Mouse (Mus musculus) embryo, embryonic 10 days (tissue): ENCODE data around the gene Tmem198.

ENCODE experiments used
- DNase-seq: peaks from one replicate; pipeline ENCODE4 v3.0.0-alpha.2; 2015; ENCODE audit warnings: low spot score

Tmem198 gene

DNA sequence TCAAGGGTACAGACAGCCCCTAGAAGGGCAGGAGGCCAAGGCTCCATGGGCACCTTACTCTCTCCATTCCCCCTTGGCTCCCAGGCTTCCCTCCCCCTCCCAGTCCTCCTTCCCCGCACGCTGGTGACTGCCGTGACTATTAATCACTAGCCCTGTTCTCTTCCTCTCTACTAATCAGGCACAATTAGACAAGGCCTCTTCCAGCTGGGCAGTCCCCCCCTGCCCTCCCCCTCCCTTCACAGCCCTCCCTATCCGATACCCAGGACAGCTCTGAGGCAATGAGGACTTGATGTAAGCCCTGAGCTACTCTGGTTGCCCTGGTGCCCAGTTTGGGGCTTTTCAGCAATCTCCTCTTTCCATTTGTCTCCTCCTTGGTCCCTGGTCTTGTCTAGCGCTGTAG, 23.4 kb upstream of the Tmem198 start:
- DNase-seq, result no peak

DNA sequence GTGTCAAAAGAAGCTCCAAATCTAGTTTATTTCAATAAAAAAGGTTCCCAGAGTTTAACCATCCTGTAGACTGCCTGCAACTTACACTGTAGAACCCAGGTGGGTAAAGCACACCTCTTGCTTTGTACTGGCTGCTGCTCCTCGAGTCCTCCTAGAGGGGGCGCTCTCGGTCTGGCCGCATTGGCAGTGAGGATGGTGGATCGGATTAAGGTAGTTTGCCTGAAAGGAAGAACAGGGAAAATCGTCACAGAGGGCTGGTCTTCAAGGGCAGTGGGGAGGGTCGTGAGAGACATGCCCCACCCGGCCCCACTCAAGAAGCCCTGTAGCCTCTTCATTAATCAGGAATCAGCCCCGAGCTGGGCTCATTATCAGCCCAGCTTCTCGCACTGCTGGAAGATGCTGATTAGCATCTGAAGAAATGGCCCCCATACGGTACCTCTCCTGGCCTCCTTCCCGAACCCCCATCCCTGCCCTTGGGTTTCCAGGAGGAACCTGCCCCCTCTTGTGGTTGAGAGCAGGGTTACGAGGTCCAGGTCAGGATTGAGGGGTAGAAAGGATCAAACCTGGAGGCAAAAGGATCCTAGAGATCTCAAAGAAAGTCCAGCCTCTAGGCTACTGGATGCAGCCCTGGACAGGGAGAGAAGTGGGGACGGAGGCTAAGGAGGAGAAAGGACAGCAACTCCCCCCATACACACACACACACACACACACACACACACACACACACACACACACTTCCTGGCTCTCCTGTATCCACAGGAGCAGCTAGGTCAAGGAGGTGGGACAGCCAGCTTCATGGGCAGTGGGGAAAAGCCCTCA, 22.4 kb upstream of the Tmem198 start:
- DNase-seq, result peak; percentile 65

DNA sequence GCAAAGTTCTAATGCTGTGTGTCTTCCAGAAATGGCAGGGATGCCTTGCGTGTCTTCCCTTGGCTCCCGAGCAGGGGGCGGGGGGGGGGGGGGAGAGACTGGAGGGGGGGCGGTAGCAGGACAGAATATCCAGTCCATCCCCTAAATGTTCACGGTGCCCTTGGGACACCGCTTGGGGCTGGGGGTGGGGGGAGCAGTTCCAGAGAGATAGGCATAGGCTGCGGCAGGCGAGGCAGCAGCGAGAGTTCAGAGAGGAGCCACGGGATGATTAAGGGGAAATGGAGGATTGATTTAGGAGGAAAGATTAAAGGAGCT, 21.7 kb upstream of the Tmem198 start:
- DNase-seq, result peak; percentile 73

DNA sequence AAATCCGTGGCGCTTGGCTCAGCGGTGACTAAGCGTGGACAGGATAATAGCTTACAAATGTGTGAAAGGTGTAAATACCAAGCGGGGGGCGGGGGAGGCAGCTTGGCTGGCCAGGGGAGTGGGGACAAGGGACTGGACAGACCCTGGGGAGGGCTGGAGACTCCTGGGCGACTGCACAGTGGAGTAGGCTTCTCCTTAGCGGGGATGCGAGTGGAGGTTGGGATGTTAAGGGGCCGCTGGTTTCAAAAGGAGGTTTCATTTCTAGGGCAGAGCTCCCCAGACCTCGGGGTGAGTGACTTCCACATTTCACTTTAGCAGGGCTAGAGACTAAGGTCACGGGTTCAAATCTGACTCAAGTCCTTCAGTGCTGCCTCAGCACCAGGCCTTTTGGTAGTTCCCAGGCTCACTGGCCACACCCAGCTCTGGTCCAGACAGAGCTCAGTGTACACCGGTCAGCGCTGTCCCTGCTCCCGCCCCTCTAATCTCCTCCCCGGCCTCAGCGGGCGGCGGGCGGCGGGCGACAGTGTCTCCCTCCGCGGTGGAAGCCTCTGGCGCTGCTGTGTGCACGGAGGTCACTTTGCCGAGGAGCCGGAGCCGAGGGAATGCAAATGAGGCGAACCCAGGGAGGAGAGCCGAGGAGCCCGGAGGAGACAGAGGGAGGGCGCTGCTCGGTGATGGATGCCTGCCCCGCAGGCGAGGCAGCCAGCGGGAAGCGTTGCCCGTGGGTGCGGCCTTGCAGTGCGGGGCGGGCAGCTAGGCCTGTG, 21.1 kb upstream of the Tmem198 start:
- peak; percentile 71 for DNase-seq

DNA sequence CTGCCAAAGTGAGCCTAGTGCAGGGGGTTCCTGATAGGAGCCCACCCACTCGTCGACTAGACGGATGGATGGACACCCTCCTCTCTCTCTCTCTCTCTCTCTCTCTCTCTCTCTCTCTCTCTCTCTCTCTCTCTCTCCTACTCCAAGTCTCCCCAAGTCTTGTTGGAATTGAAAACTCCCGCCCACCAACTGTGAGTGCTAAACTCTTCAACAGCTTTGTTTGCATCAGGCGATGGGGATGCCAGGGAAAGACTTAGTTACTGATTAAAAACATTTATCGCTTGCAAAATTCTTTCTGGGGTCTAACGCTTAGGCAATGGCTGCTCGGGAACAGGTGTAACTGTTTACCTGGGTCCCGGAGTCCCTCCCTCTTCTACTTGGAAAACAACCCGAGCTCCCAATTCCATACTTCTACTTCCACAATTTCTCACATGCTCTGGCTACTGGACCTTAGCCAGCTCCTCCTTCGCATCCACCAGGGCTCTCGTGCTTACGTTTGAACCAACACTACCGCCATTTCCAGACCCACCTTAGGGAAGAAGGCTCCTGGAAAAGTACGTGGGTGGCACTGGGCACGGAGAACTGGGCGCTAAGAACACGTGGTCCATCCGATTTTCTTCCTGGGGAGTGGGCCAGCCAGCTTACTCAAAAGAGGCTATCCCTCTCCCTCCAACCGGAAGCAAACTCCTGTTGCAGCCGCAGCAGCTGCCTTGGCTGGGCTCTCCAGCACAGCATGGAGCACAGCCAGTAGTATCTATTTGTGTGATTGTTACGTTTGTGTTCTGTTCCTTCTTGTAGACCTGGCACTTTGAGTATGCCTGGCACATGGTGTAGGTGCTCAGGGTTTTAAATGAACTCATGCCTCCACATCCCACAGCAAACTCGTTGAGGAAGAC, 20.3 kb upstream of the Tmem198 start:
- no peak for DNase-seq

DNA sequence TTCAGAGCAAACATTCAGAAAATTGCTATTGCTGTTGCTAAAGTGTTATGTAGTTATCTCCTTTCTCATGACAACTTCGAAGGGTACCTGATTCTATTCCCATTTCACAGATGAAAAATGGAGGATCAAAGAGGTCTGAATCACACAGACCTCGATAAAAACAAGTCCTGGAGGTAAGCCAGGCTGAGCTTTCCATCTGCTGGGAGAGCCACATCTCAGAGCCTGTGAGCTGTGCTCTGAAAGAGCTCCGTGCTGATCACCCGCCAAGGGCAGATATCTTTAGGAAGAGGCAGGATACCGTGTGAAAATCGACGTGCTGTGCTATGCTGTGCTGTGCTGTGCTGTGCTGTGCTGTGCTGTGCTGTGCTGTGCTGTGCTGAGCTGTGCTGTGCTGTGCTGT, 19.0 kb upstream of the Tmem198 start:
- no peak for DNase-seq

DNA sequence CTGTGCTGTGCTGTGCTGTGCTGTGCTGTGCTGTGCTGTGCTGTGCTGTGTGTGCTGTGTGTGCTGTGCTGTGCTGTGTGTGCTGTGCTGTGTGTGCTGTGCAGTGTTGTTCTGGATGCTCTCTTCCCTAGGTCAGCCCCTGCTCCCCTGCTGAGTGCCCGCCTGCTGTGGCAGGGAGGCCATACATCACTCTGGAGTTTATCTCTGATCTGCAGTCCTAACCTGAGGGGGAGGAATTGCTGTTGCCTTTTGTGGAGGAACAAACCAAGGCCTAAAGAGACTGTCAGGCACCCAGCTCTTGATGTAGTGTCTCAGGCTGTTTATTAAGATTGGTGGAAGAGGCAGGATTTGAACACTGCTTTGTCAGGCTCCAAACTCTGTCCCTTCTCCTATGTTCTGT, 16.7 kb upstream of the Tmem198 start:
- DNase-seq, result peak; percentile 31

DNA sequence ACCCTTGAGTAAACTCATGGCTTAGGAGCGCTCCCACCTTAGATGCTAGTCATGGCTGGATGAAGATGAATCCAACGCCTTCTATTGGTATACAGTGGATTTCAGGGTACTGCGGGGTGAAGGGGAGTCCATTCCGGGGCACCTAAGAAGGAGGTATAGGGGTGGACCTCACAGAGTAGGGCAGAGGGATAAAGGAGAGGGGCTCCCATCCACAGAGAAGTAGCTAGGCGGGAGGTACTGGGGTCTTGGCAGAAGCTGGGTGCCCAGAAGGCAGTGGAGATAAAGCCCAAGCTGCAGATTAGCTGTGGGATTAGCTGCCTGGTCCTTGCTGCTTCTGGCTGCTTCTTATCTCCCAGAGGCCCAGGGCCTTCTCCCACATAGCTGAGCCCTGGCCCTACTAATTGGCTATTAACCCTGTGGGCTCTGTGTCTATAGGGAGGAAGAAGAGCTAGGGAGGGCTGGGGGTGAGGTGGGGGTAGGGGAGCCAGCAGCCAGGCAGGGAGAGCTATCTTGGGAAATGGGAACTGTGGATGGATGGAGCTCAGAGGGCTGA, 15.6 kb upstream of the Tmem198 start:
- DNase-seq, result peak; percentile 8

DNA sequence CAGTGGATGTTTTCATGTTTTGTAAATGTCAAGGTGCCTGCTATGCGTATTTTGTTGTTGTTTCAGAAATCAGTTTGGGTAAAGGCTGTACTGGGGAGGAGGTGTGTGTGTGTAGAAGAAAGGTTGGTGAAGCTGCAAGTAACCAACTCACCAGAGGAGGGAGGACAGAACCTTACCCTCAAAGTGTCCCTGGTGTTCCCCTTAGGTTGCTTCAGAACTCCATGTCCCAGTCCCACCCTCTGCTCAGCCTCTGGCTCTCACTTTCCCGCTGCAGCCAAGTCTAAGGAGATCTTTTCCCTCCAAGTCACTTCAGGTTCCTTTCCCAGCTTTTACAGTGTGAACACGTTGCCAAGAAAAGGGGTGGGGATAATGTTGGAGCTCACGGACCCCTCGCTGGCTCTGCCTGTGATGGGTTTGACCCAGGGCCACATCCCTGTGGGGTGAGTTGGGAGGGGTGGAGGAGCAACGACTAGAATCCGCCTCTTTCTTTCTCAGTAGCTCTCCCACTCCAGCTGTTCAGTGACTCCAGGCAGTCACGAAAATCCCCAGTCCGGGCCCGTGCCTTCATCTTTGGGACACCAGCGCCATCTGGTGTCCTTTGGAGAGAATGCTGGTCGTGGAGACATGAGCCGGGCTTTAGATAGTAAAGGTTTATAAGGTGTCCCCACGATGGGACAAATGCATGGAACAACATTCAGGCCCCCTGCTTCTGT, 12.0 kb upstream of the Tmem198 start:
- peak; percentile 86 for DNase-seq

DNA sequence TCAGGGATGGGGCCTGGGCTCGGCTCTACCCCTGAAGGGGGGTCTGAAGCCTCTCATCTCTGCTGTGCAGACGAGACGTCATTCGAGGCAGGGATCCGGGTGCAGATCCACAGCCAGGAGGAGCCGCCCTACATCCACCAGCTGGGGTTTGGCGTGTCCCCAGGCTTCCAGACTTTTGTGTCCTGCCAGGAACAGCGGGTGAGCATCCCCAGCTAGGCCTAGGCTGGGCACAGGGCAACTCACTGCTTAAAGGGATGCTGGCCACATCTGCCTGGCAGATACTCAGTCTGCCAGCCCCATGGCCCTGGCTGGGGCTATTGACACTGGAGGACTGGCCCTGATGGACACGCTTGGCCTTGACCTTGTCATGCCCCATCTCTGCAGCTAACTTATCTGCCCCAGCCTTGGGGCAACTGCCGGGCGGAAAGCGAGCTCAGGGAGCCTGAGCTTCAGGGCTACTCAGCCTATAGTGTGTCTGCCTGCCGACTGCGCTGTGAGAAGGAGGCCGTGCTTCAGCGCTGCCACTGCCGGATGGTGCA, 10.0 kb upstream of the Tmem198 start:
- DNase-seq, result no peak

DNA sequence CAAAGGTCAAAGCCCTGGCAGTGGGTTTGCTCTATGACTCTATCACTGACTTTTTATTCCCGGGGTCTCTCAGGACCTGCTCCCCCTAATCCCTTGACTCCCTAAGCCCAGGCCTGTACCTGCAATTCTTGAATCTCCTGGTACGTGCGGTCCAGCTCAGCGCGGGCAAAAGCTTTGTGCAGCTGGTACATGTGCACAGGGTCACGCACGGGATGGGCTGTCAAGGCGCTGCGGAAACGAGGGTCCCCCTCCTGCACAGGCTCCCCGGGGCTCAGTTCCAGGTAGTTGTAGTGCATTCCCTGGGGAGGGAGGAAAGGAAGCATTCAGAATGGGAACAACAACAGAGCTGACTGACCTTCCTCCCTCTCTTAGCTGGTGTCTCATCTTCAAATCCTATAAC, 2.9 kb upstream of the Tmem198 start:
- no peak for DNase-seq

DNA sequence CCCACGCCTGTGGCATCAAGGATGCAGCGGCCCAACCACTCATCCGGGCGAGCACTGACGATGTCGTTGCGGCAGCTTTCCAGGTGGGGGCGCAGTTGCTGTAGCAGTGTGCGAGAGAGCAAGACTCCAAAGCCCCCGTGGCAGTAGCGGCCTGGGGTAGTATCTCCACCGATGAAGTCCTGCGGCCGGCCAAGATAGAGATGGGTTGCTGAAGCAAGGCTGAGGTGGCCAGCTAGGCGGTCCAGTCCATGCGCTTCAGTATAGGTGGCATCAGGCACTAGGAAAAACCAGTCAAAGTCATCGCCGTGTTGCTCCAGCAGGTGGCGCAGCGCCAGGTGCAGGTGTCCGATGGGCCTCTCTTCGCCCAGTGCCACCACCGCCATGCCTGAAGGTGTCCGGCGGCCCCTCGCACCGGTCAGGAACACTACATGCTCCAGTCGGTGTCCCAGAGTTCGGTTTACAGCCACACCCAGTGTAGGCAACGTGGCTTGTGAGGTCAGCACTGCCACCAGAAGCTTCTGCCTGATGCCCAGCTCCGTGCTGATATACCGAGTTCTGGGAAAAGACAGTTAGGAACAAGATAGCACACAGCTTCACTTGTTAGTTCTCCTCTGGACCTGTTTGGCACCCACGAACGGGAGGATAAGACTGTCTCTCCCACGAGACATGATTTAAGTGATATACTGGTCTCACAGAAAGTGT, 1.9 kb upstream of the Tmem198 start:
- DNase-seq, result peak; percentile 92

DNA sequence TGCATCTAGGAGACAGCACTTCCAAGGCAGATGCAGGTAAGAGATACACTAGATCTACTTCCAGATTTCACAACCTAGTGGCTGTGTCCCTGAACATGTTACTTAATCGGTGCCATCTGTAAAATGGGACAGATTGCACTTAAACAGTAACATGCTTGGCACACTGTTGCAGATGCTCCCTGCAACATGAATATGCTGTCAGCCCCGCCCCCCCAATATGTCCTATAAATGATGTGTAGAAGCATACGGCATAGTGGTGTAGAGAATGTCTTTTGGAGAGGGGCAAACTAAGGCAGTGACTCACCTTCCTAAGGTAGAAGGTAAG, 1.4 kb upstream of the Tmem198 start:
- DNase-seq, result no peak

DNA sequence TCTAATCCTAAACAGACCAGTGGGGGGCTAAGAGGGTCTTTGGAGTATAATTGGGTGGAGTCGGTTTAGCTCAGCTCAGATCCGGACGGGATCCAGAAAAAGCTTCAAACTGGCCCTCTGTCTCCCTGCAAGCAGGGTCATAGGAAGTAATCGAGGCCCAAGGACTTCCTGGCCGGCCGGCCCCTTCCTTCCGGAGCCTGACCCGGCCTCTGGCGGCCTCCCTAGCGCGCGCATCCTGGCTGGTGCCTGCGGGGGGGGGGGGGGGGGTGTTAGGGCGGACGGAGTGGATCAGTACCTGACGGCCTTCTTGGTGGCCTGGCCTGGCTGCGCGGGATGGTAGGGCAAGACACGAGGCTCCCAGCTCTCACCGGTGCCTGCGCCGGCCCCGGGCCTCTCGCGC, 835 bp upstream of the Tmem198 start:
- DNase-seq, result peak; percentile 44

DNA sequence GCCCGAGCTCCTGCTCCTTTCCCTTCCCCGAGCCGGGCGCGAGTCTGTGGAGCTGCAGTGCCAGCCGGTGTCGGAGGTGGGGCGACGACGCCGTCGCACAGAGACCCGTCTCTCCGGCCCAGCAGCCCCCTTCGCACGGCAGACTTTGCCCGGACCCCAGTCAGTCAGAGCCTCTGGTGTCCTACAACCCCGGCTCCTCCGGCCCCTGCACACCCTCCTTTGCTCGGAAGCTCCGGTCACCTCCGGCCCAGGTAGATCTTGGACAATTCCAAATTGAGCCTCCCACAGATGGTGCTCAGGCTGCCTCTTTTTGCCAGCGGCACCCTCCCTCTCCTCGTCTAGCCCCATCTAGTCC, 280 bp downstream of the Tmem198 start:
- DNase-seq, result no peak

DNA sequence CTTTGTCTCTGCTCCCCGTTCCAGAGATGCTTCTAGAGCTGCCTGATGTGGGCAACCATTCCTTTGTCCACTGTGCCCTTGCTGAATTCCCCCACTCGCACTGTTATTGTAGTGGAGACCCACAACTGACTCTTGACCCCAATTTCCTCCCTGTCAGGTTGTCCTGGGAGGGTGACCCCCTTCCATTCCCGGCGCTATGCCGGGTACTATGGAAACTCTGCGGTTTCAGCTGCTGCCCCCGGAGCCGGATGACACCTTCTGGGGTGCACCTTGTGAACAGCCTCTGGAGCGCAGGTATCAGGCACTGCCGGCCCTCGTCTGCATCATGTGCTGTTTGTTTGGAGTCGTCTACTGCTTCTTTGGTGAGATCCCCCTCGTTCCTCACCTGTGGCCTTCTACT, 704 bp downstream of the Tmem198 start:
- no peak for DNase-seq

DNA sequence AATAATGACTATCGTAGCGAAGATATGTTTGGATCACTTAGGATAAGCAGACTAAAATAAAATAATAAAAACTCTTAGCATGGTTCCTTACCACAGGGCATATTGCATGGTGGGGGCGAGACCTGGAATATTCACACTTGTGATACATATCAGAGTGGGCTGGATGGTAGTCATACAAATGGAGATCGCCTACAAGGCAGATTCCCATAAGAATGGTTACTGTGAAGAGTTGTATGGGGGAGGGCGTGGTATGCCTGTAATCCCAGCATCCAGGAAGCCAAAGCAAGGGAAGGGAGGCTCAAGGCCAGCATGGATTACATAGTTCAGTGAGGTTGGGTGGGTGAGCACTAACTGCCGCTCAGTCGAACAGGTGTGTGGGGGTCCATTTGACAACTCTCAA, 1.4 kb downstream of the Tmem198 start:
- DNase-seq, result no peak

DNA sequence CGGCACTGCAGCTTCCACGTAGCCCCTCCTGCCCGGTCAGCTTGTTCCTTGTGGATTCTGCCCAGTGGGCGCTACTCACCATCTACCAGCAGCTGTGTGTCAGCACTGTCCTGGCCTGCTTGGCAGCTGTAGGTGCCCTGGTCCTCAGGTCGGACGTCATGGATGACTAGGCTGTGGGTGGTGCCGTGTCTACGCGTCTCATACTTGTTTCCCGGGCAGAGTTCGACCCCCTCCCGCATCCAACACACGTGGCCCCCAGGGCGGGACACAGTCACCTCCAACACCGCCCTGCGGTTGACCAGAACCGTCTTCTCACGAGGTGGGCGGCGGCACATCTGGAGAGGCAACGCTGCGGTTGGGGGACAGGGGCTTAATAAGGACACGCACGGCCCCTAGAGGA, 7.2 kb downstream of the Tmem198 start:
- DNase-seq, result no peak

DNA sequence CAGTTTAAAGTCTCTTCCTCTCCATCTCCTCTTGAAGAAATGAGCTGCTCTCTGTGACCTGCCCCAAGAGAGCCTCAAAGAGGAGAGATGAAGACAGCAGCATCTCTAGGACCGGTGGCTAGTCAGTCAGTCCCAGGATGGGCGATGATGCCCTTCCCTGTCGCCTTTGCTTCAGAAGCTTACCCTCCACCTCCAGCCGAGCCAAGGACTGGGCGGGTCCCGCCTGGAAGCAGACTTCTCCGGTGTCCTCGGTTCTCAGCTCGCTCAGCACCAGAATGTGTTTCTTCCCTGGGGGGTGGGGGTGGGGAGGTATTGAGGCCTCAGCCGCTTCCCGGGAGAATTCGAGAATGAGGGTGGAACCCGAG, 7.7 kb downstream of the Tmem198 start:
- no peak for DNase-seq

DNA sequence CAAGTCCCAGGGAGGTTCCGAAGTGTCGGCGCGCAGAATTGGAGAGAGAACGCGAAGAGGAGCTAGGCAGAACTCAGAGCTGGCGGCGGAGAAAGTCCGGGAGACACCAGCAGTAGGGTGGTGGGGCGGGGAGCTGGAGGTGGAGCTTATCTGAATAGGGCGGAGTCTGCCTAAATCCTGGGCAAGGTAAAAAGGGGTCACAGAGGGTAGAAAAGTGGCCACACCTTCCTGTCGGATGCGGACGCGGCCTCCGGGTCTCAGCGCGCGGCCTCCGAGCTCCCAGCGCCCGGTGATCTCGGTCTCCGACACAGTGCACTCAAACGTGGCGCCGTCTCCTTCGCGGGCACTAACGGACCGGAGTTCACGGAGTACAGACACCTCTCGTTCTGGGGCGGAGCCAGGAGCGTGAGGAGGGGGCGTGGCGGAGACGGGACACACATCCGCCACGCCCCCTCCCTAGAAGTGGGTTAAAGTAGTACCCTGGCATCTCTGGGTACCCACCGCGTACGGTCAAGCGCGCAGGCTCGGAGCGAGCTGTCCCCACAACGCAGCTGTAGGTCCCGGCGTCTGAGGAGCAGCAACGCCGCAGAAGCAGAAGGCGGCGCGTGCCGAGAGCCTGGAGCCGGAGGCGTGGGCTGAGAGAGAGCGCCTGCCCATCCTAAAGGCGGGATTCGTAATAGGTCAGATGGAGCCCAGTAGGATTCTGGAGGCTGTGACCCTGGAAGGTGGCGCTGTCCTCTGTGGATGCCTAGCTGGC, 8.3 kb downstream of the Tmem198 start:
- peak; percentile 91 for DNase-seq
